Mouse (Mus musculus) CD4-positive, CD25-positive, alpha-beta regulatory T cell, adult 4 months (primary cell): ENCODE measurements around the gene 1700025C18Rik. TPM values are rescaled to one million over a fixed set of nuclear protein-coding genes. Genes with fewer than 3 reads are reported as not detected.

Experiments used
- ATAC-seq: one replicate; pipeline ENCODE4 v1.8.0; 2017
- polyA plus RNA-seq, 2 experiments: library from polyadenylated mRNA; unstranded; fragments of 100-300 nt; shearing (Covaris generic); gene quantifications; one replicate each; pipeline ENCODE4 v1.2.1; 2017

The 1700025C18Rik gene
- polyA plus RNA-seq, 2 experiments from 2014 or later, result not detected

- ATAC-seq, result no peak
These were observed 13.5 kb downstream of the 1700025C18Rik start for GRCm38 (mm10) chr2:165077055-165077454.

- ATAC-seq, result no peak
These were observed 15.6 kb downstream of the 1700025C18Rik start for GRCm38 (mm10) chr2:165074937-165075336.

GRCm38 (mm10) chr2:165074081-165074884 is 16.3 kb downstream of the 1700025C18Rik start:
- ATAC-seq, result no peak

GRCm38 (mm10) chr2:165073381-165073781 is 17.2 kb downstream of the 1700025C18Rik start:
- ATAC-seq, result no peak

- no peak for ATAC-seq
These were observed 20.3 kb downstream of the 1700025C18Rik start for GRCm38 (mm10) chr2:165070096-165070816.

GRCm38 (mm10) chr2:165068806-165069205 is 21.7 kb downstream of the 1700025C18Rik start:
- no peak for ATAC-seq

GRCm38 (mm10) chr2:165064489-165064888 is 26.1 kb downstream of the 1700025C18Rik start:
- ATAC-seq, result no peak

GRCm38 (mm10) chr2:165061638-165062433 is 28.7 kb downstream of the 1700025C18Rik start:
- no peak for ATAC-seq

GRCm38 (mm10) chr2:165059961-165060360 is 30.6 kb downstream of the 1700025C18Rik start:
- ATAC-seq, result no peak

GRCm38 (mm10) chr2:165056377-165057085 is 34.0 kb downstream of the 1700025C18Rik start:
- ATAC-seq, result no peak

GRCm38 (mm10) chr2:165055905-165056304 is 34.6 kb downstream of the 1700025C18Rik start:
- ATAC-seq, result no peak

- peak; percentile 80 for ATAC-seq
These were observed 35.4 kb downstream of the 1700025C18Rik start, which contains the start of gene Cd40 for GRCm38 (mm10) chr2:165054888-165055852. Gene Cd40, plus strand, starts transcription at chr2:165055627.

- ATAC-seq, result no peak
These were observed 39.0 kb downstream of the 1700025C18Rik start for GRCm38 (mm10) chr2:165051566-165051965.

- ATAC-seq, result no peak
These were observed 39.6 kb downstream of the 1700025C18Rik start for GRCm38 (mm10) chr2:165050826-165051548.

GRCm38 (mm10) chr2:165049044-165049443 is 41.5 kb downstream of the 1700025C18Rik start:
- no peak for ATAC-seq

GRCm38 (mm10) chr2:165043729-165044128 is 46.8 kb downstream of the 1700025C18Rik start:
- no peak for ATAC-seq

- peak; percentile 23 for ATAC-seq
These were observed 47.4 kb downstream of the 1700025C18Rik start for GRCm38 (mm10) chr2:165043090-165043636.

- ATAC-seq, result no peak
These were observed 48.4 kb downstream of the 1700025C18Rik start for GRCm38 (mm10) chr2:165042126-165042525.

GRCm38 (mm10) chr2:165037415-165037814 is 53.1 kb downstream of the 1700025C18Rik start:
- ATAC-seq, result no peak

GRCm38 (mm10) chr2:165035058-165035431 is 55.5 kb downstream of the 1700025C18Rik start:
- no peak for ATAC-seq
